Mouse (Mus musculus) MEL (cell line): Measurements from ENCODE around the gene Frmd4a. TPM values are rescaled to one million over a fixed set of nuclear protein-coding genes. Genes with fewer than 3 reads are reported as not detected.

ENCODE experiments used
- DNase-seq: peaks from one replicate; pipeline ENCODE4 v3.0.0; 2011; ENCODE audit warnings: low read depth, low spot score
- H3K27ac ChIP-seq: 2 replicates; pipeline ENCODE4 v1.5.1; 2012; ENCODE audit warnings: low read depth, mild to moderate bottlenecking, control low read depth, low read length, moderate library complexity; ENCODE audit not compliant: control insufficient read depth
- H3K27me3 ChIP-seq, 2 experiments: fragments of 150-350 bp in 1 of 2; sonication (generic) in 1 of 2; 2 replicates each; pipeline ENCODE4 v1.6.1; 2012; ENCODE audit warnings: low read length in 2 of 2, mild to moderate bottlenecking in 2 of 2, improper control_type of control experiment in 1 of 2, moderate library complexity in 1 of 2; ENCODE audit not compliant: insufficient read depth in 2 of 2, control insufficient read depth in 1 of 2
- H3K36me3 ChIP-seq, 2 experiments: 2 replicates each; pipeline ENCODE4 v1.6.1; 2012 to 2014; ENCODE audit warnings: low read length in 2 of 2, improper control_type of control experiment in 1 of 2, inconsistent platforms in 1 of 2, mild to moderate bottlenecking in 1 of 2; ENCODE audit not compliant: insufficient read depth in 2 of 2, control insufficient read depth in 1 of 2
- H3K4me1 ChIP-seq, 2 experiments: fragments of 150-350 bp in 1 of 2; sonication (generic) in 1 of 2; 2 replicates each; pipeline ENCODE4 v1.6.1; 2012; ENCODE audit warnings: low read length in 2 of 2, improper control_type of control experiment in 1 of 2, mild to moderate bottlenecking in 1 of 2; ENCODE audit not compliant: insufficient read depth in 2 of 2, control insufficient read depth in 1 of 2
- H3K4me3 ChIP-seq, 2 experiments: fragments of 150-350 bp in 1 of 2; sonication (generic) in 1 of 2; 2 replicates each; pipeline ENCODE4 v1.5.1; 2012; ENCODE audit warnings: low read depth in 2 of 2, low read length in 2 of 2, mild to moderate bottlenecking in 2 of 2, moderate library complexity in 2 of 2, control low read depth in 1 of 2, improper control_type of control experiment in 1 of 2; ENCODE audit not compliant: control insufficient read depth in 1 of 2, insufficient read depth in 1 of 2
- H3K79me2 ChIP-seq: 2 replicates; pipeline ENCODE4 v1.6.1; 2012; ENCODE audit warnings: mild to moderate bottlenecking, low read length, moderate library complexity; ENCODE audit not compliant: control insufficient read depth, poor library complexity, insufficient read depth
- H3K9ac ChIP-seq: 2 replicates; pipeline ENCODE4 v1.6.1; 2012; ENCODE audit warnings: low read depth, mild to moderate bottlenecking, control low read depth, low read length, moderate library complexity; ENCODE audit not compliant: control insufficient read depth, poor library complexity, severe bottlenecking
- H3K9me3 ChIP-seq: fragments of 150-350 bp; sonication (generic); replicated peaks from 2 replicates; pipeline ENCODE4 v1.6.1; 2012; ENCODE audit warnings: mild to moderate bottlenecking, low read length, improper control_type of control experiment, moderate library complexity; ENCODE audit not compliant: insufficient read depth
- BHLHE40 ChIP-seq: IDR thresholded peaks from 2 replicates; pipeline ENCODE4 v1.6.1; 2012; ENCODE audit warnings: low read depth, mild to moderate bottlenecking, inconsistent platforms, low read length, improper control_type of control experiment, borderline replicate concordance
- ELF1 ChIP-seq: IDR thresholded peaks from 2 replicates; pipeline ENCODE4 v1.6.1; 2014; ENCODE audit warnings: low read depth, mild to moderate bottlenecking, inconsistent platforms, low read length, improper control_type of control experiment, moderate library complexity
- EP300 ChIP-seq, 2 experiments: IDR thresholded peaks; 2 replicates each; pipeline ENCODE4 v1.6.1; 2011; ENCODE audit warnings: improper control_type of control experiment in 2 of 2, low read length in 2 of 2, low read depth in 1 of 2, mild to moderate bottlenecking in 1 of 2
- ETS1 ChIP-seq: IDR thresholded peaks from 2 replicates; pipeline ENCODE4 v1.6.1; 2012; ENCODE audit warnings: low read depth, mild to moderate bottlenecking, inconsistent platforms, low read length, improper control_type of control experiment, moderate library complexity
- GABPA ChIP-seq: IDR thresholded peaks from 2 replicates; pipeline ENCODE4 v1.6.1; 2012; ENCODE audit warnings: low read depth, mild to moderate bottlenecking, inconsistent platforms, low read length, improper control_type of control experiment, moderate library complexity
- GATA1 ChIP-seq: IDR thresholded peaks from 2 replicates; pipeline ENCODE4 v1.6.1; 2011; ENCODE audit warnings: low read depth, low read length, improper control_type of control experiment
- HCFC1 ChIP-seq: IDR thresholded peaks from 2 replicates; pipeline ENCODE4 v1.6.1; 2012; ENCODE audit warnings: low read depth, mild to moderate bottlenecking, inconsistent platforms, low read length, improper control_type of control experiment, moderate library complexity
- MAFK ChIP-seq: IDR thresholded peaks from 2 replicates; pipeline ENCODE4 v1.6.1; 2011; ENCODE audit warnings: low read depth, mild to moderate bottlenecking, low read length, improper control_type of control experiment, borderline replicate concordance
- MAX ChIP-seq: IDR thresholded peaks from 2 replicates; pipeline ENCODE4 v1.6.1; 2011; ENCODE audit warnings: low read length, improper control_type of control experiment
- MXI1 ChIP-seq: IDR thresholded peaks from 2 replicates; pipeline ENCODE4 v1.6.1; 2011; ENCODE audit warnings: mild to moderate bottlenecking, low read depth, low read length, improper control_type of control experiment
- MYB ChIP-seq: IDR thresholded peaks from 2 replicates; pipeline ENCODE4 v1.6.1; 2011; ENCODE audit warnings: mild to moderate bottlenecking, low read depth, low read length, improper control_type of control experiment
- MYC ChIP-seq: IDR thresholded peaks from 2 replicates; pipeline ENCODE4 v1.6.1; 2011; ENCODE audit warnings: low read depth, mild to moderate bottlenecking, low read length, improper control_type of control experiment, moderate library complexity
- NRF1 ChIP-seq: IDR thresholded peaks from 2 replicates; pipeline ENCODE4 v1.6.1; 2014; ENCODE audit warnings: low read depth, mild to moderate bottlenecking, inconsistent platforms, low read length, improper control_type of control experiment, moderate library complexity; ENCODE audit not compliant: poor library complexity, insufficient read depth, severe bottlenecking
- POLR2A ChIP-seq, 2 experiments: IDR thresholded peaks; 2 replicates each; pipeline ENCODE4 v1.6.1; 2011 to 2012; ENCODE audit warnings: low read length in 2 of 2, mild to moderate bottlenecking in 2 of 2, control low read depth in 1 of 2, improper control_type of control experiment in 1 of 2, low read depth in 1 of 2, moderate library complexity in 1 of 2; ENCODE audit not compliant: control insufficient read depth in 1 of 2, insufficient read depth in 1 of 2, poor library complexity in 1 of 2
- POLR2AphosphoS2 ChIP-seq: IDR thresholded peaks from 2 replicates; pipeline ENCODE4 v1.6.1; 2011; ENCODE audit warnings: low read length, improper control_type of control experiment
- POLR2AphosphoS5 ChIP-seq: IDR thresholded peaks from 2 replicates; pipeline ENCODE4 v1.6.1; 2012; ENCODE audit warnings: low read depth, borderline replicate concordance, mild to moderate bottlenecking, inconsistent platforms, low read length, moderate library complexity, mixed read lengths
- SIN3A ChIP-seq: IDR thresholded peaks from 2 replicates; pipeline ENCODE4 v1.6.1; 2012; ENCODE audit warnings: low read length, improper control_type of control experiment, inconsistent platforms
- TAL1 ChIP-seq: IDR thresholded peaks from 2 replicates; pipeline ENCODE4 v1.6.1; 2012; ENCODE audit warnings: mild to moderate bottlenecking, inconsistent platforms, low read length, moderate library complexity, mixed read lengths
- TCF12 ChIP-seq: IDR thresholded peaks from 2 replicates; pipeline ENCODE4 v1.6.1; 2014; ENCODE audit warnings: low read depth, mild to moderate bottlenecking, inconsistent platforms, low read length, improper control_type of control experiment, moderate library complexity
- USF1 ChIP-seq: IDR thresholded peaks from 2 replicates; pipeline ENCODE4 v1.6.1; 2014; ENCODE audit warnings: low read depth, mild to moderate bottlenecking, inconsistent platforms, low read length, improper control_type of control experiment, moderate library complexity
- USF2 ChIP-seq, 2 experiments: IDR thresholded peaks; 2 replicates each; pipeline ENCODE4 v1.6.1; 2011 to 2012; ENCODE audit warnings: improper control_type of control experiment in 2 of 2, low read length in 2 of 2, borderline replicate concordance in 1 of 2, inconsistent platforms in 1 of 2, low read depth in 1 of 2, mild to moderate bottlenecking in 1 of 2; ENCODE audit not compliant: insufficient read depth in 1 of 2
- ZKSCAN1 ChIP-seq: IDR thresholded peaks from 2 replicates; pipeline ENCODE4 v1.6.1; 2012; ENCODE audit warnings: low read depth, mild to moderate bottlenecking, inconsistent platforms, low read length, improper control_type of control experiment, moderate library complexity
- polyA plus RNA-seq, 2 experiments: library from polyadenylated mRNA; stranded (reverse) in 1 of 2; unstranded in 1 of 2; fragments of >175 nt in 1 of 2; fragments of >200 nt in 1 of 2; gene quantifications; 2 replicates each; pipeline versions ENCODE4 v1.2.1 to v1.2.4; 2012; ENCODE audit warnings: low replicate concordance in 2 of 2, low read depth in 1 of 2; ENCODE audit not compliant: insufficient read length in 2 of 2, insufficient read depth in 1 of 2, missing spikeins in 1 of 2
- total RNA-seq: library from RNA; depleted of rRNA; stranded (reverse); fragments of 300-350 nt; gene quantifications from 2 replicates; pipeline ENCODE4 v1.2.3, GENCODE M21; 2012

Frmd4a gene
- total and polyA plus RNA-seq, 3 experiments, result 6.4 to 14.4 TPM; not detected in 1

GRCm38 (mm10) chr2:4531533-4532197, 514.1 kb downstream of the Frmd4a start:
- Histone ChIP-seq H3K79me2 (no peaks in the 10 kb centered on the region), H3K4me3 (no peak overlapping the region), H3K27me3 (no peaks in the 10 kb centered on the region), H3K4me1 (peaks cover 0 to 12% of the 10 kb centered on the region in 2 experiments; a peak in 3 of 4 replicates), H3K27ac (no peak overlapping the region), H3K9ac (no peak overlapping the region), H3K36me3 (peaks cover 0 to 2% of the 10 kb centered on the region in 2 experiments; a peak in 1 of 4 replicates), H3K9me3 (no peaks in the 10 kb centered on the region)
- peak; percentile 74 for DNase-seq
- no peak for TF ChIP-seq MYB
- no peak for TF ChIP-seq NRF1
- TF ChIP-seq POLR2AphosphoS2, result no peak
- TF ChIP-seq EP300 (IDR thresholded peaks at IDR 0.05; ENCODE audit: low read depth in 1 of 2, low read length in 2 of 2), result peak in 1 of 2 experiments; percentile 30; a peak in 1 of 4 replicates
- no peak for TF ChIP-seq ETS1
- TF ChIP-seq GATA1, result peak; percentile 21; the same call in 1 of the 2 replicates
- TF ChIP-seq ZKSCAN1, result no peak
- TF ChIP-seq MAFK, result no peak
- TF ChIP-seq BHLHE40, result peak; percentile 70; the same call in 1 of the 2 replicates
- TF ChIP-seq POLR2AphosphoS5, result no peak
- no peak for TF ChIP-seq POLR2A (IDR thresholded peaks at IDR 0.05; ENCODE audit: control insufficient read depth in 1 of 2, insufficient read depth in 1 of 2, low read depth in 1 of 2, low read length in 2 of 2, poor library complexity in 1 of 2)
- TF ChIP-seq MYC, result peak; percentile 82
- TF ChIP-seq TCF12, result no peak
- peak; percentile 55; the same call in 1 of the 2 replicates for TF ChIP-seq SIN3A
- TF ChIP-seq MXI1, result peak; percentile 88
- TF ChIP-seq GABPA, result no peak
- TF ChIP-seq USF1, result peak; percentile 93
- TF ChIP-seq TAL1, result no peak
- no peak for TF ChIP-seq HCFC1
- TF ChIP-seq USF2 (IDR thresholded peaks at IDR 0.05; ENCODE audit: borderline replicate concordance in 1 of 2, insufficient read depth in 1 of 2, low read depth in 1 of 2, low read length in 2 of 2), result peak in 1 of 2 experiments; percentile 57; a peak in 1 of 4 replicates
- TF ChIP-seq MAX, result peak; percentile 82
- TF ChIP-seq ELF1, result peak; percentile 70
